Mouse (Mus musculus) megakaryocyte, embryonic 14.5 days (primary cell): ENCODE measurements around the gene B830017H08Rik. TPM values are rescaled to one million over a fixed set of nuclear protein-coding genes. Genes with fewer than 3 reads are reported as not detected.
A peak's percentile ranks its signal among the peaks of the same experiment; 100 is the strongest.

ENCODE experiments used
- H3K27me3 ChIP-seq: replicated peaks from 2 replicates; pipeline ENCODE3; 2012; ENCODE audit warnings: inconsistent platforms
- H3K36me3 ChIP-seq: replicated peaks from 2 replicates; pipeline ENCODE3; 2012; ENCODE audit warnings: low read length, inconsistent platforms, mixed read lengths
- H3K4me1 ChIP-seq: 2 replicates; pipeline ENCODE4 v1.6.1; 2012; ENCODE audit warnings: inconsistent platforms
- H3K4me3 ChIP-seq: replicated peaks from 2 replicates; pipeline ENCODE3; 2012; ENCODE audit warnings: moderate library complexity, mild to moderate bottlenecking, inconsistent platforms
- H3K9me3 ChIP-seq: 2 replicates; pipeline ENCODE4 v1.6.1; 2012; ENCODE audit warnings: inconsistent platforms
- FLI1 ChIP-seq: IDR thresholded peaks from 2 replicates; pipeline ENCODE4 v1.6.1; 2012; ENCODE audit warnings: low read length, inconsistent platforms, mixed read lengths
- GATA1 ChIP-seq: IDR thresholded peaks from 3 replicates; pipeline ENCODE4 v1.6.1; 2012; ENCODE audit warnings: mixed read lengths, low read length, inconsistent platforms, borderline replicate concordance
- polyA plus RNA-seq: library from polyadenylated mRNA; stranded (reverse); fragments of >175 nt; gene quantifications from 2 replicates; pipeline ENCODE4 v1.2.3, GENCODE M21; 2012; ENCODE audit warnings: low replicate concordance; ENCODE audit not compliant: insufficient read depth

The B830017H08Rik gene
- polyA plus RNA-seq, 1 experiment, result 0.13 TPM

GRCm38 (mm10) chr16:17799584-17799983 lies 33.3 kb upstream of the B830017H08Rik start:
- TF ChIP-seq GATA1 (no peak), FLI1 (no peak)
- Histone ChIP-seq H3K4me3 (no peak overlapping the region), H3K36me3 (no peaks in the 10 kb centered on the region), H3K27me3 (peaks cover 96% of the 10 kb centered on the region), H3K4me1 (peaks cover 44% of the 10 kb centered on the region), H3K9me3 (no peaks in the 10 kb centered on the region; the same call in 1 of the 2 replicates)

GRCm38 (mm10) chr16:17801777-17802455 lies 31.0 kb upstream of the B830017H08Rik start:
- Histone ChIP-seq H3K9me3 (no peaks in the 10 kb centered on the region; the same call in 1 of the 2 replicates), H3K4me1 (peaks cover 56% of the 10 kb centered on the region), H3K4me3 (no peak overlapping the region), H3K27me3 (peaks cover 99% of the 10 kb centered on the region), H3K36me3 (no peaks in the 10 kb centered on the region)
- TF ChIP-seq GATA1, result no peak
- TF ChIP-seq FLI1, result no peak

GRCm38 (mm10) chr16:17802456-17802838 lies 30.5 kb upstream of the B830017H08Rik start:
- H3K4me3 ChIP-seq, result peak overlapping the region; percentile 91
- no peaks in the 10 kb centered on the region; the same call in 1 of the 2 replicates for H3K9me3 ChIP-seq
- TF ChIP-seq FLI1 (no peak), GATA1 (no peak)
- no peaks in the 10 kb centered on the region for H3K36me3 ChIP-seq
- H3K27me3 ChIP-seq, result peaks cover 99% of the 10 kb centered on the region
- H3K4me1 ChIP-seq, result peaks cover 56% of the 10 kb centered on the region

GRCm38 (mm10) chr16:17802839-17803674 lies 29.9 kb upstream of the B830017H08Rik start:
- peak overlapping the region; percentile 91 for H3K4me3 ChIP-seq
- peaks cover 99% of the 10 kb centered on the region for H3K27me3 ChIP-seq

GRCm38 (mm10) chr16:17803675-17804448 lies 29.1 kb upstream of the B830017H08Rik start:
- H3K4me1 ChIP-seq, result peaks cover 51% of the 10 kb centered on the region
- no peaks in the 10 kb centered on the region for H3K36me3 ChIP-seq
- peaks cover 98% of the 10 kb centered on the region for H3K27me3 ChIP-seq

More at GRCm38 (mm10) chr16:17802839-17803674, 29.9 kb upstream of the B830017H08Rik start:
- H3K4me1 ChIP-seq, result peaks cover 56% of the 10 kb centered on the region
- no peaks in the 10 kb centered on the region for H3K36me3 ChIP-seq
- H3K9me3 ChIP-seq, result no peaks in the 10 kb centered on the region; the same call in 1 of the 2 replicates
- TF ChIP-seq FLI1, result no peak
- no peak for TF ChIP-seq GATA1

GRCm38 (mm10) chr16:17804449-17804912 lies 28.4 kb upstream of the B830017H08Rik start:
- Histone ChIP-seq H3K4me1 (peaks cover 57% of the 10 kb centered on the region), H3K36me3 (no peaks in the 10 kb centered on the region), H3K9me3 (no peaks in the 10 kb centered on the region; the same call in 1 of the 2 replicates), H3K27me3 (peaks cover 98% of the 10 kb centered on the region), H3K4me3 (peak overlapping the region; percentile 91)
- TF ChIP-seq GATA1 (no peak), FLI1 (no peak)

More at GRCm38 (mm10) chr16:17803675-17804448, 29.1 kb upstream of the B830017H08Rik start:
- TF ChIP-seq GATA1 (no peak), FLI1 (no peak)
- Histone ChIP-seq H3K4me3 (peak overlapping the region; percentile 91), H3K9me3 (no peaks in the 10 kb centered on the region; the same call in 1 of the 2 replicates)

- peak overlapping the region; percentile 91 for H3K4me3 ChIP-seq
- no peaks in the 10 kb centered on the region; the same call in 1 of the 2 replicates for H3K9me3 ChIP-seq
- peaks cover 62% of the 10 kb centered on the region for H3K4me1 ChIP-seq
- H3K27me3 ChIP-seq, result peaks cover 98% of the 10 kb centered on the region
- no peak for TF ChIP-seq GATA1
- no peak for TF ChIP-seq FLI1
- H3K36me3 ChIP-seq, result no peaks in the 10 kb centered on the region
These were observed 27.9 kb upstream of the B830017H08Rik start for GRCm38 (mm10) chr16:17804982-17805381.

- Histone ChIP-seq H3K4me3 (peak overlapping the region; percentile 90), H3K9me3 (no peaks in the 10 kb centered on the region; the same call in 1 of the 2 replicates), H3K36me3 (no peaks in the 10 kb centered on the region), H3K27me3 (peaks cover 97% of the 10 kb centered on the region), H3K4me1 (peaks cover 62% of the 10 kb centered on the region)
- no peak for TF ChIP-seq GATA1
- TF ChIP-seq FLI1, result no peak
These were observed 26.2 kb upstream of the B830017H08Rik start for GRCm38 (mm10) chr16:17806581-17807191.
